Mouse (Mus musculus) c-Kit-positive CD71-positive TER-119-negative erythroid progenitor cells, embryonic 14.5 days (primary cell): ENCODE measurements at regions not wholly inside any gene's neighbourhood (a gene's known extent, or its start where the extent isn't known, plus 50 kb on each side); places are given as distances from the start of the nearest gene placed in this dataset.

Experiments
- DNase-seq: peaks from one replicate; pipeline ENCODE4 v3.0.0-alpha.2; 2013; ENCODE audit warnings: low read depth

DNA sequence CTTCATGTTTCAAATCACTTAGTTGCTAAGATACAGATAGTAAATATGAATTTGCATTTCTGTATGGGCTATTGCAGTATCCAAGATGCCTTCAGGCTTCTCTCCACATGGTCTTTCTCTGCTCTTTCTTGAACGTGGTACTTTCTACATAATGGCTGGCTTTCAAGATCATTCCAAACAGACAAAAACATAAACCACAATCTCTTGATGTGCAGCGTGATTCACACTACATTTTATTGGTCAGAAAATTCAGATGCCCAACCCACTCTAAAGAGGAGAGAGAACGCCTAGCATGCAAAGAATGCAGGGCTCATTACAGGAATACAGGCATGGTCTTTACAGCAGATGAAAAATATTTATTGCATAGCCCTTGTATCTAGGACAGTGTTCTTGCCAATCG is 235.2 kb downstream of the Papss1 start:
- no peak for DNase-seq

- no peak for DNase-seq
Observed at GRCm38 (mm10) chr3:131801551-131801950, 237.0 kb downstream of the Papss1 start.

DNA sequence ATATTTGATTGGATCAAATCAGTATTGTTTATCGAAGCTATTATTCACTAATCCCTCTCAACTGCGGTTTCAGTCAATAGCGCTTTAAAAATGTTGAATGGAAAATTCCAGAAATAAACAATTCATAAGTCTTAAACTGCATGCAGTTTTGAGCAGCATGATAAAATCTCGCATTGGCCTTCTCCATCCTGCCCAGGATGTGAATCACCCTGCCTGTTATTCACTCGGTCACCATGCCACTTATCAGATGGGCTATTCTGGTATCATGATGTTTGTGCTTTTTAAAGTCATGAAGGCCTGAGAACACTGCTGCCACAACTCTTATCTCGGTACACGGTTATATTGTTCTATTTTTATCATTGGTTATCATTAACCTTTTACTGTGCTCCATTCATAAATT is 238.3 kb downstream of the Papss1 start:
- DNase-seq: no peak

GRCm38 (mm10) chr3:131808127-131808526 is 243.6 kb downstream of the Papss1 start:
- no peak for DNase-seq

DNA sequence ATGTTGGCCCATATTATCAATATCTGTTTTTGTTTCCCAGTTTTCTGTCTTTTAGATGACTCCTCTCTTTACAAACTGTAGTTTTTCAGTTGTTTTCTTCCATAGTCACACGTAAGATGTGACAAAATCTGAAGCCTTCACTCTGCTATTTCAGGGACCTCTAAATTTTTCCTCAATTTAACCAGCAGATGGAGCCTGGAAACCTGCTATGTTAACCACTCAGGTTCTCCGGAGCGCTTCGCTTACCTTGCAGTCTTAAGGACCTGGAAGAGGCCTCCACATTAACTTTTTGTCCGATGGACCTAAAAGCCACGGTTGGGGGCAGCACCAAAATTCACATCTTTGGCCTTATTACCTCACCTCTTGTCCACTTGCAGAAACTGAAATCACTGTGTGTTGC is 248.4 kb downstream of the Papss1 start:
- DNase-seq: no peak

DNA sequence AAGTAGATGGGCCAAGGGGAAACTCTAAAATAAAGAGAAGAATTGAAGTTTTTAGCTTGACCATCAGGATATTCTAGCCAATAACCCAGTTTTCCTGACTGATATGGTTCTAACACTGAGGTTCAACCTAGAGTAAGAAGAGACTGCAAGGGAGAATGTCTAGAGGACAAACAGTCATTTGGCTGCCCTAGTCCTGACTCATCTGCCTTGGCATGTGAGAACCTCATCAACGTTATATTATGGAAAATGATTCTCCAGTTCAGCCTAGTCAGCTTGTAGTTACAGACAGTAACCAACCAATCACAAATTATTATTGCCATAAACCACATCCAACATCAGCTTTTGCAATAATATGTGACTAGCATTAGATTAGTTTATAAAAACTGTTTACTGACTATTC is 254.2 kb downstream of the Papss1 start:
- no peak for DNase-seq

- no peak for DNase-seq
Observed at GRCm38 (mm10) chr3:131857442-131857841, 227.7 kb upstream of the Dkk2 start.

DNA sequence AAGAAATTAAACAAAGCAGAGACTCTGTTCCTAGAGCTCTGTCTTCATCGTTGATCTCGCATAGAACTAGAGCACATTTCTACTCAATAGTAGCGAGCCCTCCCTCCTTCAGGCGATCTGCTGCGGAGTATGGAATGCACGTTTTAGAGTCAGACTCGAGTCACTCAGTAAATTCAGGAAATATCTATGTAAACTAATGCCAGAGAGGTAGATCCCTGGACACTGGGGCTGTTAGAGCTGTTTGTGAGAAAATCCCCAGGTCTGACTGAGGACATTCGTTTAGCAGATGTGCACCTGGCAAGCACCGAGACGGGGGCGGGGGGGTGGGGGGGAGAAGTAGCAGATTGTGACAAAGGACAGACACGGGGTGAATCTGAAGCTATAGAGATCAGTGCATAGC is 226.0 kb upstream of the Dkk2 start:
- DNase-seq: no peak

GRCm38 (mm10) chr3:131865106-131865505 is 220.0 kb upstream of the Dkk2 start:
- DNase-seq: no peak

- no peak for DNase-seq
Observed at GRCm38 (mm10) chr3:131867266-131867665, 217.8 kb upstream of the Dkk2 start.

DNA sequence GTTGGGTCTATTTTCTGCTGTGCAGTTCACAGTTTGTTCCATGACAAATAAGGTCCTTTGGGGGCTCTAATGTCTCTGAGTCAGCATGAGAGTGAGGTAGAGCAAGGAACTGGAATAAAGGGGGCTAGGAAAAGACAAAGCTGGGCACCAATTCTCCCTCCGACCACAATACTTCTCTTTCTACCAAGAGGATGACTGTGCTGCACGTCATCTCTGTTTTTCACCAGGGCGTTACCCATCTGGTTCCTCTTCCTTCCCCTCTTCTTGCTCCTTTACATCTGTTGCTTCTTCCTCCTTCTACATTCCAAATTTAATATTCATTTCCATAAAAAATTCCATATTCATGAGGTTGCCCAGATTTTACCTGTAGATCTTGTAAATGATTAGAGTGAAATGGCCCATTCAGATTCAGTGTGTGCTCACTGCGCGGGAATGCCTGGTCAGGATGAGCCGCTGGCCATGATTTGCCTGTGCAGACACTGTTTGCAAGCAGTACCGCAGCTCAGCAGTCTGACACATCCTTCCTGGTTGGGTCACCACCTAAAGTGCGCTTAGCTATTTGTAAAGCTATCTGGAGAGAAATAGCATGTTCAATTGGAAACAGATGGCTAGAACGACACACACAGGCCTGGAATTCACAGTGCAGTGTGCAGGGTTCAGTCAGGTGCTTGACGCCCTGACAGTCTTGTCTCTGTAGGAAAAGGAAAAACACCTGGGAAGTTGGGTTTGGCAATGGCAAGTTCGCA is 216.7 kb upstream of the Dkk2 start:
- no peak for DNase-seq

GRCm38 (mm10) chr3:131869306-131869705 is 215.8 kb upstream of the Dkk2 start:
- no peak for DNase-seq

GRCm38 (mm10) chr3:131882667-131883066 is 202.4 kb upstream of the Dkk2 start:
- no peak for DNase-seq

DNA sequence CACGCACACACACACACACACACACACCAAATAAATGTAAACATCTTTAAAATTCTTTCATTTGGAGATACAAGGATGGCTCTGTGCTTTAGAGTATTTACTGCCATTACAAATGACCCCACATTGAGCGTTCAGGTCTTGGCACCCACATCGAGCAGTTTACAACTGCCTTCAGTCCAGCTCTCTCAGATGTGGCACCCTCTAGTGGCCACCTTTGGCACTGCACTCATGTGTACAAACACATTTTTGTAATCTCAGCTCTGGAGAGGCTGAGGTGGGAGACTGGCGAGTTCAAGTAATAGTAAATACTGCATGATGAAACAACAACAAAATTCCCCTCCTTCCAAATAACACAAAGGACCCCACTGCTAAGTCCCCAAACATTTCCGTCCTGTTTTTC is 198.6 kb upstream of the Dkk2 start:
- peak; percentile 11 for DNase-seq

DNA sequence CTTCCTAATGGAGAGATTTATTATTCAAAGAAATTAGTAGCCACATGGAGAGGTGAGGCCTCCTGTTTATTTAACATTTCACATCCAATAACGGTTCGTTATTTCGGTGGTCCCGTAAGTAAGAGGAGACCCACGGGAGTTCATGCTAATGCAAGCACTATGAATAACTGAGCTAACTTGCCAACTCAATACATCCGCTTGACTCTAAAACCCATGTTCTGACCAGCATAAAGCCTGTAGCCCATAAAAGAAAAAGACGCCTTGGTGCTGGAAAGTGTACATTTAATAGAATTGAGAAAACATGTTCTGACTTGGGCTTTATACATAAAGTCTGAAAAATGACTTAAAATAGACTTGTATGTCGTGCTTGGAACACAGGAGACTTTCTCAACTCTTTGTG is 198.1 kb upstream of the Dkk2 start:
- no peak for DNase-seq

DNA sequence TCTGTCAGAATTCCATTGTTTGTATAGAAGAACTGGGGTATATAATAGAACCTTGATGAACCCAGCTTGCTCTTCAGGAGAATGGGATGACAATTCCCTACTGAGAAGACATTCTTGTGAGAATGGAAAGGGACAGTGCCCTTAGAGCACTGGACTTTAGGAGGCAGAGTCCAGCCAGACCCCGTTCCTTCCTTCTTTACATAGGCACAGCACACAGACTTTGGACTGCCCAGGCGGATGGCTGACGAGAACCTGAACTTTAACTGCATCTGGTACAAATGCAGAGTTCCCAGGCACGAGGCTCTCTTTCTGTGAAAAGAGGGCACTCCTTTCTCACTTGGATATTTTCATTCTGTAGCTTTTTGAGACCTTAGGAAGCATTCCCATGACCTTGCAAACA is 197.4 kb upstream of the Dkk2 start:
- no peak for DNase-seq

- no peak for DNase-seq
Observed at GRCm38 (mm10) chr3:131891941-131892340, 193.2 kb upstream of the Dkk2 start.

GRCm38 (mm10) chr3:131893061-131893804 is 191.9 kb upstream of the Dkk2 start:
- no peak for DNase-seq

- DNase-seq: no peak
Observed at GRCm38 (mm10) chr3:131895057-131895456, 190.0 kb upstream of the Dkk2 start.

DNA sequence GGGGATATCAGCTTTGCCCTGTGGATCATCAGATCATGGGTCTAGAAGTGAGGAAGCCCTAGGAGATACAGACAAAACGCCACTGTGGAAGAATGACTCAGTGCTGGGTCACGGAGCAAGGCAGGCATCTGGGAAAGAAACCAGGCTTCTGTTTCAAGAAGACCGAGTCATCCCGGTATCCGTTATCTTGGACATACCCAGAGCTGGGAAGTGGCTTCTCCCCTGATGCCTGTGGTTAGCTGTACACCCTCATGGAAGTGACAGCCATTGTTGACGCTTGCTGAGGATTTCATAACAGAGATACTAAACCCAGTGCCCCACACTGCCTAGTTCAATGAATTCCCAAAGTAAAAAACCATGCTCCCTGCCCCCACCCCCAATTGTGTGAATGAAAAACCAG is 171.6 kb upstream of the Dkk2 start:
- no peak for DNase-seq

DNA sequence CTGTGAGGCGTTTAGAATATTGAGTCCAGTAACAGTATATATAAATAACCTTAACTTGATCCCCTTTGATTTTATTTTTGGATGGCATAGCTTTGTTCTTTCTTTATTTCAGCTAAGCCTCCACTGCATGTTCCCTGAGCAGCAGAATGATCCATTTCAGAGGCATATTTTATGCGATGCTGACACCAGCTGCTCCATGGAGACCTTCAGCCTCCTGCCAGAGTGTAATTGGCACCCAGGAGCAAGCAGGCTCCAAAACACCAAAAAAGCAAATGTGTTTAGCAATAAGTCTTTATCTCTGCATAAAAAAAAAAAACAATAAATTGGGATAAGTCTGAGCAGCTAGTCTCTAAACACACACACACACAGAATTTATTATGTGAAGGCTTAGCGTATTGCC is 170.7 kb upstream of the Dkk2 start:
- no peak for DNase-seq

DNA sequence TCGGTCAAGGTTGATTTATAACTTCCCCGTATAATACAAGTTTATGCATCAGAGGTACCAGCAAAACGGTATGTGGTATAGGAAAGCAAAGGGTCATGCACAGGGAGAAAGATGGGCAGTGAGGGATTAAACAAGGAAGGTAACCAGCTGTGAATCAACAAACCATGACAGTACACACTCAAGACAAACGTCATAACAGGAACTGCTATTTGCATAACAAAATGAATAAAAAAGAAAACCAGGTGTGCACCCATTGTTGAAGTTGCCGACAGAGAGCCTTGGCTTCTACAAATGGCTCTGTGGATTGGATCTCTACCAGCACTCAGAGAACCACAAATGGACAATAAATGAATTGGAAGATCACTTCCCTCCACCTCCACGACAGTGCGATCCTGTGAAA is 170.1 kb upstream of the Dkk2 start:
- no peak for DNase-seq

DNA sequence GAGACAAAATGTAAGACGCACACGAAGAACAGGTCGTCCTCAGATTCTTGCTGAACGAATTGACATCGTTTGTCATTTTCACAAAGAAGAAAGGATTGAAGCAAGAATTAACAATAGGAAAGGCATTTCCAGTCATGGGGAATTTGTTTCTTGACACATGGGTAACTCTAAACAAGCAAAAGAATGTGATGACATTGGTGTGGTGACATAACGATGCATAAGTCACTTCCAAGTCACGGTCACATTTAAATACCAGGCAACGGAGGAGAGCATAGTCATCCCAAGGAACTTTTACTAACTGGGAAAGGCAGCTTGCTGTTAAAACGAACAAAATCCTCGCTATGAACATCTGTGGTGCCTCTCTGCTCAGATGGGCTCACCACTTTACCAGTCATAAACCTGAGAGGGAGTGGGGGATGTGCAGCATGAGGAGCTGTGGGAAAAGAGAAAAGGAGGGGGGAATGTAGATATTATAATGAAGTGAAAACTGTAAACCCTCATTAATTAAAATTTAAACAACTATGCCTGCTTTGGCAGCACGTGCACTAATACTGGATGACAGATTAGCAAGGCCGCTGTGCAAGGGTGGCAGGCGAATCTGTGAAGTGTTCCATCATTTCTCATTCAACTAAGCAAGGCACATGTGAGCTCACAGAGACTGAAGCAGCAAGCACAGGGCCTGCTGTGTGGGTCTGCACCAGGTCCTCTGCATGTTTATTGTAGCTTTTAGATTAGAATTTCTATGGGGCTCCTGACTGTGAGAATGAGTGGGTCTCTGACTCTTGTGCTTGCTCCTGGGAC is 167.2 kb upstream of the Dkk2 start:
- no peak for DNase-seq
